Mouse (Mus musculus): Measurements from ENCODE around the gene Rasgef1b. TPM values are rescaled to one million over a fixed set of nuclear protein-coding genes. Genes with fewer than 3 reads are reported as not detected.

Gene Rasgef1b
- total and polyA plus RNA-seq, 3 experiments, result 0.17 to 0.26 (median 0.21) TPM

DNA sequence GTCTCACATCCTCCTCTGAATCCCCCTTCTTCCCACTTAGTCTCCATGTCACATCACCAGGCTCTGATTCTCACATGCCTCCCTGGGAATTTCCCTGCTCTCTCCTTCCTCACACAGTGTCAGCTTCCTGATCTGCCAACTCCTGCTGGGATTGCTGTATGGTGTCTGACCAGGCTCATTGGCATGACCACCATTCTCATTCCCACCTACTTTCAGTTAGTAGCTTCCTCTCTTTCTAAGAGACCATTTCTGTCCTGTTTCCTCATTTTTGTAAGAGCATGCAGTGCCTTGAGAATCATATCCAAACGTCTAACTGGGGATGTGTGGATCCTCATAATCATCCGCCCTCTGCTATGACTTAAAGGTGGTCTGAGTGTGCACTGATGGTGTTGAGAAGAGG, 313.8 kb downstream of the Rasgef1b start:
- in situ Hi-C loops (cut with MboI; ENCODE audit: low pct_ligation_motif_present, low pct_unique_long_range_greater_than_20kb, low sequenced_read_pairs), result no loop called here
- DNase-seq (ENCODE audit: extremely low read depth), result no peak
- Histone ChIP-seq H3K27me3 (replicated peaks) (peaks cover 2% of the 10 kb centered on the region), H3K4me3 (replicated peaks in 1 of 3; ENCODE audit: low read depth in 2 of 3, low read length in 2 of 3, poor library complexity in 1 of 3) (no peak overlapping the region), H3K4me1 (ENCODE audit: control insufficient read depth in 1 of 2, insufficient read depth in 2 of 2) (peaks cover 0 to 38% of the 10 kb centered on the region in 2 experiments; a peak in 2 of 4 replicates), H3K9me3 (replicated peaks; ENCODE audit: low read length) (no peaks in the 10 kb centered on the region), H3K36me3 (replicated peaks in 1 of 2; ENCODE audit: control insufficient read depth in 1 of 2, insufficient read depth in 1 of 2, low read length in 1 of 2) (no peaks in the 10 kb centered on the region), H3K9ac (ENCODE audit: insufficient read depth, low read depth) (no peak overlapping the region), H3K4me2 (ENCODE audit: insufficient read depth, low read depth, poor library complexity, severe bottlenecking) (no peak overlapping the region), H3K79me2 (replicated peaks; ENCODE audit: control insufficient read depth, extremely low read depth, insufficient read depth, poor library complexity, severe bottlenecking) (no peaks in the 10 kb centered on the region), H3K27ac (ENCODE audit: insufficient read depth, low read depth) (no peak overlapping the region)
- TF ChIP-seq NELFE (IDR thresholded peaks at IDR 0.05; ENCODE audit: low read depth, low read length) (no peak), MYC (IDR thresholded peaks at IDR 0.05; ENCODE audit: low read depth, low read length) (no peak)
- dilution Hi-C loops (cut with MboI; ENCODE audit: extremely low pct_ligation_motif_present, extremely low pct_unique_long_range_greater_than_20kb, low sequenced_read_pairs), result no loop called here

DNA sequence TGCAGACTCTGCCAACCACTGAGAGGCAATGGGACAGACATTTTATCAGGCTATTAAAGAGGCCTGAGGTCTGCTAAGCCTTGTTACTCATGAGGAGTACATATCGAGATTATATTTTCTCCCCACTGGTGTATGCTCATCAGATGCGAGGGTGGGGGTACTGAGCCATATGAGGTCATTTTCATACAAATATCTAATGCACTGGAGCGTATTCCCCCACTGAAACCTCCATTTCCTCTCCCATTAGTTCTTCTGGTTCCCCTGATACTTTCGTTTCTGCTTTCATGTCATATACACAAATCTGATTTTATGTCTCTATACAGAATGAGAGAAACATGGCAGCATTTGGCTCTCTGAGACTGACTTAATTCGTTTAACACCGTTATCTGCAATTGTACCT, 314.6 kb downstream of the Rasgef1b start:
- H3K4me1 ChIP-seq (ENCODE audit: control insufficient read depth in 1 of 2, insufficient read depth in 2 of 2), result peaks cover 0 to 38% of the 10 kb centered on the region in 2 experiments; a peak in 2 of 4 replicates
- H3K79me2 ChIP-seq (replicated peaks; ENCODE audit: control insufficient read depth, extremely low read depth, insufficient read depth, poor library complexity, severe bottlenecking), result no peaks in the 10 kb centered on the region
- peak overlapping the region; percentile 36; the same call in 1 of the 2 replicates for H3K4me2 ChIP-seq (ENCODE audit: insufficient read depth, low read depth, poor library complexity, severe bottlenecking)
- dilution Hi-C loops (cut with MboI; ENCODE audit: extremely low pct_ligation_motif_present, extremely low pct_unique_long_range_greater_than_20kb, low sequenced_read_pairs) (no loop called here), in situ Hi-C loops (cut with MboI; ENCODE audit: low pct_ligation_motif_present, low pct_unique_long_range_greater_than_20kb, low sequenced_read_pairs) (no loop called here)
- DNase-seq (ENCODE audit: extremely low read depth), result peak; percentile 82
- H3K27me3 ChIP-seq (replicated peaks), result peaks cover 2% of the 10 kb centered on the region
- no peaks in the 10 kb centered on the region for H3K9me3 ChIP-seq (replicated peaks; ENCODE audit: low read length)
- no peak overlapping the region for H3K27ac ChIP-seq (ENCODE audit: insufficient read depth, low read depth)
- TF ChIP-seq IRF4 (IDR thresholded peaks at IDR 0.05; ENCODE audit: low read depth, low read length) (0 out of 2 replicates have a peak, but pooled peaks have one; percentile 44), ZMIZ1 (IDR thresholded peaks at IDR 0.05; ENCODE audit: low read depth, low read length) (no peak), EP300 (IDR thresholded peaks at IDR 0.05; ENCODE audit: low read length) (peak; percentile 77), ETS1 (conservative IDR thresholded peaks at IDR 0.05; ENCODE audit: low read depth, low read length) (0 out of 2 replicates have a peak, but pooled peaks have one; percentile 12), USF2 (conservative IDR thresholded peaks at IDR 0.05; ENCODE audit: low read depth, low read length) (no peak)
- no peak overlapping the region for H3K4me3 ChIP-seq (replicated peaks in 1 of 3; ENCODE audit: low read depth in 2 of 3, low read length in 2 of 3, poor library complexity in 1 of 3)
- H3K9ac ChIP-seq (ENCODE audit: insufficient read depth, low read depth), result no peak overlapping the region
- H3K36me3 ChIP-seq (replicated peaks in 1 of 2; ENCODE audit: control insufficient read depth in 1 of 2, insufficient read depth in 1 of 2, low read length in 1 of 2), result no peaks in the 10 kb centered on the region

DNA sequence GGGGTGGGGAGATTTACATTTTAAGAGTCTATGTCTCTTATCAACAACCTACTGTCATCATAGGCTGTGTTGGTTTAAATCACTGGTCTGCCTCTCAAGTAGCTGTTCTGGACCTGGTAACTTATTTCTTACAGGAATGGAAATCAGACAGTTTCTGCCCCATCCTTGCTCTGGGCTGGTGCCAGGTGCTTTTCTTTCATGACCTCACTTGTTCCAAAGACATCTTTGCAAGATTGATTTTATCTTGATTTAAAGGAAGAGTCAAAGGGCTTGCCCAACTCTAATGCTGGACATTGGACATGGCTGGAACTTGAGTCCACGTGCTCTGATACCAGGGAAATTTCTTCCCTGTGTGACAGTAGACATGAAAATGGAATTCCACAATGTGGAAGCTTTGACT, 315.0 kb downstream of the Rasgef1b start:
- H3K4me2 ChIP-seq (ENCODE audit: insufficient read depth, low read depth, poor library complexity, severe bottlenecking), result peak overlapping the region; percentile 36; the same call in 1 of the 2 replicates
- peaks cover 0 to 38% of the 10 kb centered on the region in 2 experiments; a peak in 2 of 4 replicates for H3K4me1 ChIP-seq (ENCODE audit: control insufficient read depth in 1 of 2, insufficient read depth in 2 of 2)
- H3K9me3 ChIP-seq (replicated peaks; ENCODE audit: low read length), result no peaks in the 10 kb centered on the region
- peaks cover 2% of the 10 kb centered on the region for H3K27me3 ChIP-seq (replicated peaks)
- DNase-seq (ENCODE audit: extremely low read depth), result peak; percentile 24
- H3K9ac ChIP-seq (ENCODE audit: insufficient read depth, low read depth), result no peak overlapping the region
- no peak overlapping the region for H3K4me3 ChIP-seq (replicated peaks in 1 of 3; ENCODE audit: low read depth in 2 of 3, low read length in 2 of 3, poor library complexity in 1 of 3)
- TF ChIP-seq NELFE (IDR thresholded peaks at IDR 0.05; ENCODE audit: low read depth, low read length), result no peak
- H3K36me3 ChIP-seq (replicated peaks in 1 of 2; ENCODE audit: control insufficient read depth in 1 of 2, insufficient read depth in 1 of 2, low read length in 1 of 2), result no peaks in the 10 kb centered on the region
- no peak overlapping the region for H3K27ac ChIP-seq (ENCODE audit: insufficient read depth, low read depth)
- dilution Hi-C loops (cut with MboI; ENCODE audit: extremely low pct_ligation_motif_present, extremely low pct_unique_long_range_greater_than_20kb, low sequenced_read_pairs) (no loop called here), in situ Hi-C loops (cut with MboI; ENCODE audit: low pct_ligation_motif_present, low pct_unique_long_range_greater_than_20kb, low sequenced_read_pairs) (no loop called here)
- no peaks in the 10 kb centered on the region for H3K79me2 ChIP-seq (replicated peaks; ENCODE audit: control insufficient read depth, extremely low read depth, insufficient read depth, poor library complexity, severe bottlenecking)
